Mouse (Mus musculus) neural tube, embryonic 13.5 days (tissue): ENCODE measurements around the gene Tbc1d10c. TPM values are rescaled to one million over a fixed set of nuclear protein-coding genes. Genes with fewer than 3 reads are reported as not detected.

Source experiments
- ATAC-seq: fragments of 200-750 bp; cut with Nextera tagmentation; 2 replicates; pipeline ENCODE4 v1.8.0; 2017; ENCODE audit warnings: low read depth, mild to moderate bottlenecking, moderate TSS enrichment, moderate library complexity
- H3K27ac ChIP-seq: fragments of 300-500 bp; sonication (generic); replicated peaks from 2 replicates; pipeline ENCODE4 v1.5.1; 2015; ENCODE audit warnings: moderate library complexity, mild to moderate bottlenecking, inconsistent platforms
- H3K27me3 ChIP-seq: fragments of 300-500 bp; sonication (generic); 2 replicates; pipeline ENCODE4 v1.6.1; 2015; ENCODE audit warnings: mild to moderate bottlenecking, inconsistent platforms
- H3K36me3 ChIP-seq: fragments of 300-500 bp; sonication (generic); 2 replicates; pipeline ENCODE4 v1.6.1; 2015; ENCODE audit warnings: mild to moderate bottlenecking, inconsistent platforms
- H3K4me1 ChIP-seq: fragments of 300-500 bp; sonication (generic); replicated peaks from 2 replicates; pipeline ENCODE4 v1.6.1; 2015; ENCODE audit warnings: inconsistent platforms
- H3K4me2 ChIP-seq: fragments of 300-500 bp; sonication (generic); 2 replicates; pipeline ENCODE4 v1.6.1; 2015; ENCODE audit warnings: inconsistent platforms, mild to moderate bottlenecking, moderate library complexity
- H3K4me3 ChIP-seq: fragments of 300-500 bp; sonication (generic); 2 replicates; pipeline ENCODE4 v1.5.1; 2015; ENCODE audit warnings: mild to moderate bottlenecking, inconsistent platforms
- H3K9ac ChIP-seq: fragments of 300-500 bp; sonication (generic); 2 replicates; pipeline ENCODE4 v1.6.1; 2015; ENCODE audit warnings: moderate library complexity, mild to moderate bottlenecking, inconsistent platforms
- H3K9me3 ChIP-seq: fragments of 300-500 bp; sonication (generic); 2 replicates; pipeline ENCODE4 v1.6.1; 2016; ENCODE audit warnings: inconsistent platforms
- WGBS: fragments of 180-500 bp; shearing (Covaris S2); methylation state at CpG from one replicate; pipeline ENCODE4 v1.1.7; 2015; 5-methylcytosine and 5-hydroxymethylcytosine counted together
- polyA plus RNA-seq: library from polyadenylated mRNA; unstranded; fragments of >200 nt; fragmentation: Nextera tagmentation; extraction: Ambion mirVana; gene quantifications from 2 replicates; pipeline ENCODE4 v1.2.1, GENCODE M21; 2015

The Tbc1d10c gene
- polyA plus RNA-seq, 1 experiment from 2014 or later: 0.88 TPM

GRCm38 (mm10) chr19:4151488-4151860 lies 39.6 kb downstream of the Tbc1d10c start:
- H3K27me3 ChIP-seq: no peaks in the 10 kb centered on the region
- H3K4me2 ChIP-seq: no peak overlapping the region
- H3K4me3 ChIP-seq: no peak overlapping the region
- no peak for ATAC-seq
- peaks cover 51% of the 10 kb centered on the region for H3K36me3 ChIP-seq
- no peaks in the 10 kb centered on the region for H3K9me3 ChIP-seq
- WGBS: 90% methylated on average over 4 of the region's 5 CpGs
- no peak overlapping the region for H3K27ac ChIP-seq
- peaks cover 36% of the 10 kb centered on the region for H3K4me1 ChIP-seq
- no peak overlapping the region for H3K9ac ChIP-seq

- H3K9ac ChIP-seq: no peak overlapping the region
- H3K27me3 ChIP-seq: no peaks in the 10 kb centered on the region
- no peak overlapping the region for H3K4me2 ChIP-seq
- H3K27ac ChIP-seq: no peak overlapping the region
- H3K4me1 ChIP-seq: peaks cover 32% of the 10 kb centered on the region
- no peaks in the 10 kb centered on the region for H3K9me3 ChIP-seq
- H3K4me3 ChIP-seq: no peak overlapping the region
- H3K36me3 ChIP-seq: peaks cover 45% of the 10 kb centered on the region
- ATAC-seq: no peak
- WGBS: 90% methylated on average over 22 of the region's 22 CpGs
These were observed 40.3 kb downstream of the Tbc1d10c start for GRCm38 (mm10) chr19:4150567-4151487.

GRCm38 (mm10) chr19:4149764-4150461 lies 41.2 kb downstream of the Tbc1d10c start:
- 94% methylated on average over 17 of the region's 17 CpGs for WGBS
- ATAC-seq: no peak

GRCm38 (mm10) chr19:4149283-4149682 lies 41.8 kb downstream of the Tbc1d10c start:
- Histone ChIP-seq H3K4me2 (peak overlapping the region; percentile 94), H3K9ac (peak overlapping the region; percentile 94), H3K27ac (no peak overlapping the region), H3K4me1 (peaks cover 23% of the 10 kb centered on the region), H3K36me3 (peaks cover 40% of the 10 kb centered on the region), H3K4me3 (peak overlapping the region; percentile 91), H3K9me3 (no peaks in the 10 kb centered on the region), H3K27me3 (no peaks in the 10 kb centered on the region)
- 89% methylated on average over 11 of the region's 11 CpGs for WGBS
- no peak for ATAC-seq

More at GRCm38 (mm10) chr19:4149764-4150461, 41.2 kb downstream of the Tbc1d10c start:
- Histone ChIP-seq H3K27ac (no peak overlapping the region), H3K4me2 (peak overlapping the region; percentile 94), H3K9ac (peak overlapping the region; percentile 94), H3K4me1 (peaks cover 25% of the 10 kb centered on the region), H3K9me3 (no peaks in the 10 kb centered on the region), H3K4me3 (peak overlapping the region; percentile 91), H3K36me3 (peaks cover 40% of the 10 kb centered on the region), H3K27me3 (no peaks in the 10 kb centered on the region)

- Histone ChIP-seq H3K4me2 (peak overlapping the region; percentile 94), H3K27me3 (no peaks in the 10 kb centered on the region), H3K4me3 (peak overlapping the region; percentile 91), H3K27ac (peak overlapping the region; percentile 77), H3K36me3 (peaks cover 37% of the 10 kb centered on the region), H3K9me3 (no peaks in the 10 kb centered on the region), H3K4me1 (peaks cover 23% of the 10 kb centered on the region), H3K9ac (peak overlapping the region; percentile 94)
- peak; percentile 5 for ATAC-seq
- 7% methylated on average over 8 of the region's 8 CpGs for WGBS
These were observed 42.3 kb downstream of the Tbc1d10c start for GRCm38 (mm10) chr19:4148819-4149218.

- peak; percentile 93 for ATAC-seq
- Histone ChIP-seq H3K4me1 (peaks cover 23% of the 10 kb centered on the region), H3K27ac (peak within 1 kb of the TSS; percentile 77), H3K9me3 (no peaks in the 10 kb centered on the region), H3K4me2 (peak within 1 kb of the TSS; percentile 94), H3K9ac (peak within 1 kb of the TSS; percentile 94), H3K27me3 (no peaks in the 10 kb centered on the region), H3K36me3 (peaks cover 33% of the 10 kb centered on the region), H3K4me3 (peak within 1 kb of the TSS; percentile 91)
- under 1% methylated on average over 33 of the region's 33 CpGs for WGBS
These were observed 42.6 kb downstream of the Tbc1d10c start, which contains the start of gene Coro1b for GRCm38 (mm10) chr19:4148491-4148806. Gene Coro1b (plus strand): TSS chr19:4148619.

GRCm38 (mm10) chr19:4147782-4148490 lies 43.1 kb downstream of the Tbc1d10c start:
- peak; percentile 9 for ATAC-seq
- peak overlapping the region; percentile 77; the same call in 1 of the 2 replicates for H3K27ac ChIP-seq

GRCm38 (mm10) chr19:4147022-4147405 lies 44.1 kb downstream of the Tbc1d10c start:
- Histone ChIP-seq H3K4me2 (no peak overlapping the region), H3K4me1 (peaks cover 23% of the 10 kb centered on the region), H3K27me3 (no peaks in the 10 kb centered on the region), H3K9ac (0 out of 2 replicates have a peak overlapping the region, but pooled peaks have one; percentile 94), H3K27ac (no peak overlapping the region), H3K4me3 (no peak overlapping the region), H3K36me3 (peaks cover 20% of the 10 kb centered on the region), H3K9me3 (no peaks in the 10 kb centered on the region)
- 63% methylated on average over 3 of the region's 3 CpGs for WGBS
- ATAC-seq: no peak

More at GRCm38 (mm10) chr19:4147782-4148490, 43.1 kb downstream of the Tbc1d10c start:
- no peaks in the 10 kb centered on the region for H3K27me3 ChIP-seq
- peak overlapping the region; percentile 94 for H3K9ac ChIP-seq
- no peaks in the 10 kb centered on the region for H3K9me3 ChIP-seq
- 34% methylated on average over 9 of the region's 9 CpGs for WGBS
- peaks cover 29% of the 10 kb centered on the region for H3K36me3 ChIP-seq
- H3K4me1 ChIP-seq: peaks cover 23% of the 10 kb centered on the region
- peak overlapping the region; percentile 91 for H3K4me3 ChIP-seq
- peak overlapping the region; percentile 94 for H3K4me2 ChIP-seq

GRCm38 (mm10) chr19:4146366-4147021 lies 44.6 kb downstream of the Tbc1d10c start:
- WGBS: 65% methylated on average over 12 of the region's 12 CpGs
- no peak overlapping the region for H3K9ac ChIP-seq
- no peaks in the 10 kb centered on the region for H3K27me3 ChIP-seq
- H3K27ac ChIP-seq: no peak overlapping the region
- H3K9me3 ChIP-seq: no peaks in the 10 kb centered on the region
- peaks cover 16% of the 10 kb centered on the region for H3K36me3 ChIP-seq
- no peak overlapping the region for H3K4me2 ChIP-seq
- no peak for ATAC-seq
- H3K4me3 ChIP-seq: no peak overlapping the region
- peaks cover 23% of the 10 kb centered on the region for H3K4me1 ChIP-seq

- 84% methylated on average over 5 of the region's 5 CpGs for WGBS
- H3K27ac ChIP-seq: no peak overlapping the region
- no peak overlapping the region for H3K9ac ChIP-seq
- H3K27me3 ChIP-seq: no peaks in the 10 kb centered on the region
- peaks cover 23% of the 10 kb centered on the region for H3K4me1 ChIP-seq
- peaks cover 12% of the 10 kb centered on the region for H3K36me3 ChIP-seq
- H3K4me3 ChIP-seq: no peak overlapping the region
- ATAC-seq: no peak
- H3K9me3 ChIP-seq: no peaks in the 10 kb centered on the region
- H3K4me2 ChIP-seq: no peak overlapping the region
These were observed 45.1 kb downstream of the Tbc1d10c start for GRCm38 (mm10) chr19:4145936-4146335.
